Mouse (Mus musculus): ENCODE results near the gene Msantd3. TPM values are rescaled to one million over a fixed set of nuclear protein-coding genes. Genes with fewer than 3 reads are reported as not detected.

Gene Msantd3
- total RNA-seq, 4 experiments from 2014 or later: 17.4 to 20.3 (median 19.1) TPM

GRCm38 (mm10) chr4:48596111-48596510 lies 56.4 kb downstream of the Msantd3 start:
- no peak for DNase-seq (ENCODE audit: low spot score in 2 of 2)

GRCm38 (mm10) chr4:48605650-48606049 lies 65.9 kb downstream of the Msantd3 start:
- no peak for DNase-seq (ENCODE audit: low spot score in 2 of 2)

- no peak for DNase-seq (ENCODE audit: low spot score in 2 of 2)
Measured at GRCm38 (mm10) chr4:48609485-48609884, 69.8 kb downstream of the Msantd3 start.

GRCm38 (mm10) chr4:48610251-48610650 lies 70.5 kb downstream of the Msantd3 start:
- DNase-seq (ENCODE audit: low spot score in 2 of 2): no peak

Other genes with a start within 250 kb of the Msantd3 start
- gene Tex10, start 66.5 kb upstream of the Msantd3 start, total RNA-seq (2022): 10 to 100 TPM; 22.5 to 36.6 (median 30.4) TPM
- 100 to 1,000 TPM; 110 to 118 (median 116) TPM for gene Tmeff1, start 45.2 kb downstream of the Msantd3 start, total RNA-seq (2022)
- gene Cavin4, start 123.6 kb downstream of the Msantd3 start, total RNA-seq (2022): 1 to 10 TPM; 1.5 to 3.4 (median 2.3) TPM

All from layer of hippocampus, adult 8-10 months (tissue).